Mouse (Mus musculus) heart, adult 2 months (tissue): ENCODE measurements around the gene Traf3ip1. TPM values are rescaled to one million over a fixed set of nuclear protein-coding genes. Genes with fewer than 3 reads are reported as not detected.
A peak's percentile ranks its signal among the peaks of the same experiment; 100 is the strongest.

Source experiments
- DNase-seq, 2 experiments: peaks; one replicate each; pipeline ENCODE4 v3.0.0; 2021
- H3K27ac ChIP-seq: fragments of 200-600 bp; 2 replicates; pipeline ENCODE4 v1.8.1; 2022
- H3K27me3 ChIP-seq: fragments of 200-500 bp; 2 replicates; pipeline ENCODE4 v1.6.1; 2012; ENCODE audit warnings: mild to moderate bottlenecking, low read length, inconsistent platforms, mixed read lengths; ENCODE audit not compliant: control insufficient read depth, insufficient read depth
- H3K36me3 ChIP-seq: fragments of 200-500 bp; 2 replicates; pipeline ENCODE4 v1.6.1; 2012; ENCODE audit warnings: low read length, inconsistent platforms; ENCODE audit not compliant: control insufficient read depth, insufficient read depth
- H3K4me1 ChIP-seq: fragments of 200-500 bp; 2 replicates; pipeline ENCODE4 v1.6.1; 2011; ENCODE audit warnings: low read length; ENCODE audit not compliant: control insufficient read depth, insufficient read depth
- H3K4me3 ChIP-seq: fragments of 200-600 bp; 2 replicates; pipeline ENCODE4 v1.8.1; 2022
- H3K79me2 ChIP-seq: fragments of 200-500 bp; replicated peaks from 2 replicates; pipeline ENCODE4 v1.6.1; 2012; ENCODE audit warnings: mild to moderate bottlenecking, inconsistent platforms, low read length, moderate library complexity, mixed read lengths; ENCODE audit not compliant: control insufficient read depth, insufficient read depth
- H3K9ac ChIP-seq: fragments of 200-500 bp; 2 replicates; pipeline ENCODE4 v1.6.1; 2012; ENCODE audit warnings: low read depth, mild to moderate bottlenecking, control low read depth, inconsistent platforms, low read length, mixed read lengths
- CTCF ChIP-seq: fragments of 200-600 bp; IDR thresholded peaks from 2 replicates; pipeline ENCODE4 v1.8.1; 2022; ENCODE audit warnings: antibody characterized with exemption, mild to moderate bottlenecking, moderate library complexity
- EP300 ChIP-seq: fragments of 200-500 bp; IDR thresholded peaks from 2 replicates; pipeline ENCODE4 v1.6.1; 2011; ENCODE audit warnings: low read depth, low read length, control low read depth; ENCODE audit not compliant: insufficient read depth
- POLR2A ChIP-seq: fragments of 200-500 bp; IDR thresholded peaks from 2 replicates; pipeline ENCODE4 v1.6.1; 2011; ENCODE audit warnings: mild to moderate bottlenecking, low read depth, low read length, control low read depth; ENCODE audit not compliant: insufficient read depth
- WGBS: fragments of 180-500 bp; shearing (Covaris S2); methylation state at CpG from one replicate; pipeline ENCODE4 v1.1.7; 2018; 5-methylcytosine and 5-hydroxymethylcytosine counted together
- intact Hi-C: fragments of 180-260 bp; cut with DNase I; formaldehyde crosslinking; loops from one replicate; pipeline ENCODE4 v1.15.1; 2025
- polyA plus RNA-seq: library from polyadenylated mRNA; depleted of rRNA; stranded (reverse); fragments of >200 nt; gene quantifications from 2 replicates; pipeline ENCODE4 v1.2.3, GENCODE M21; 2012
- total RNA-seq, 2 experiments: library from RNA; stranded (reverse); gene quantifications; 2 replicates each; pipeline ENCODE4 v1.2.3; 2021

Traf3ip1 gene
- total and polyA plus RNA-seq, 3 experiments, result 5.0 to 5.1 (median 5.0) TPM

DNA sequence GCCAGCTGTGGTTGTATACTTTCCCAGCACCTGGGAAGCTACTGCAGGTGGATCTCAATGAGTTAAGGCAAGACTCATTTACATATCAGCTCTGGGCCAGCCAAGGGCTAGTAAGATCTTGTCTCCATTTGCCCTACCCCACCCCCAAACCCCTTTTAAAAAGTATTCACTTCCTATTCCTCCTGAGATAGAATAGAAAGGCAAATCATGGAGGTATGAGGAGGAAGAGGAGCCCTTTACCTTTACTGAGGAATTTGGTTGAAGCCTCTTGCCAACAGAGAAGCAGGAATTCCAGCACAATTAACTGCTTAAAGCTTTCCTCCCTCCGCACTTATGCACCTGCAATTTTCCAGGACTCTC is 44.1 kb downstream of the Traf3ip1 start:
- Histone ChIP-seq H3K4me1 (0 out of 2 replicates have a peak, but pooled peaks cover 1% of the 10 kb centered on the region), H3K27ac (no peak overlapping the region), H3K9ac (no peak overlapping the region), H3K27me3 (no peaks in the 10 kb centered on the region), H3K4me3 (no peak overlapping the region), H3K36me3 (no peaks in the 10 kb centered on the region), H3K79me2 (no peaks in the 10 kb centered on the region)
- intact Hi-C loops, result no loop called here
- WGBS, result 73% methylated on average over 1 of the region's 1 CpGs
- DNase-seq, result no peak
- TF ChIP-seq EP300 (no peak), POLR2A (no peak), CTCF (no peak)

DNA sequence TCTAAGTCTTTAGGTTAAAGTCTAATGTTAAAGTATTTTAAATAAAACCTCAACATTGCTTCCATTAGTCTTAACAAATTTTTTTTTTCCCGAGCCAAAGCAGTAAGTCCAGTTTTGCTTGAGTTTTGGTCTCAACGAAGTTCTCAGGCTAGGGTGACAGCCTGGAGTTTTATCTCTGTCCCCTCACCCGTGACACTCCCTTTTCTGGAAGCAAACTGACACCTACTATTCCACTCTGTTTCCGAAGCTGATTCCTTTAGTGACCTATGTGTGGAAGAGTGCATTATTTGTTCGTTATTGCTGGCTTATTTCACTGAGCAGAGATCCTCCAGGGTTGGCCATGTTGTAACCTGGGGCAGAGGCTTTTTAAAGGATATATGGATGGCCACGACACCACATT is 44.8 kb downstream of the Traf3ip1 start:
- Histone ChIP-seq H3K27ac (no peak overlapping the region), H3K9ac (no peak overlapping the region), H3K4me1 (0 out of 2 replicates have a peak, but pooled peaks cover 1% of the 10 kb centered on the region), H3K36me3 (no peaks in the 10 kb centered on the region), H3K79me2 (no peaks in the 10 kb centered on the region), H3K27me3 (no peaks in the 10 kb centered on the region), H3K4me3 (no peak overlapping the region)
- 30% methylated on average over 6 of the region's 6 CpGs for WGBS
- DNase-seq, result no peak
- TF ChIP-seq POLR2A (no peak), EP300 (no peak), CTCF (no peak)
- intact Hi-C loops, result no loop called here

DNA sequence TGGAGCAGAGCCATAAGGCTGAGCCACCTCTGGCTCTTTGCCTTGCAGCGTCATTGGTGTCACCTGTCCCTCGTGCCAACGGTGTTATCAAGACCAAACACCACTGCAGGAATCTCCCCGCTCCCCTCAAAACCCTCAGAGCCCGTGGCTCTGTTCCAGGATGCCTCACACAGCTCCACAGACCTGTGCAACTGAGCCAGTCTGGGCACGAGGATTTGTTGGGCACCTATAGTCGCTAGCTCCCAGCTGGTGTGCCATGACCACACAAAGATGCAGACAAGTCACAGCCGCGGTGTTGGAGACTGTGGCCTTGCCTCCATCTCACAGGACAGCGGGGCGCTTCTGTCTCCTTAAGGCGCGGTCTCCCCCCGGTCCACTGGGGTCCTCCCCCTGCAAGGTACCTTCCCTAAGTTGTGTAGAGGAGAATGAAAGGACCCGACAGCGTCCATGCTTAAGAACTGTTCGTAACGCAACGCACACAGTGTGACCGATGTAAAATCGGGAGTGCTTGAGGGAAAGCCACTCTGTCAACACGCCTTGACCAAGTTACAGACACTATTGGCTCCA is 45.3 kb downstream of the Traf3ip1 start:
- H3K27me3 ChIP-seq, result no peaks in the 10 kb centered on the region
- no peaks in the 10 kb centered on the region for H3K79me2 ChIP-seq
- intact Hi-C loops, result no loop called here
- peak overlapping the region; percentile 84 for H3K4me3 ChIP-seq
- WGBS, result 2% methylated on average over 22 of the region's 22 CpGs
- peak overlapping the region; percentile 79 for H3K27ac ChIP-seq
- H3K4me1 ChIP-seq, result 0 out of 2 replicates have a peak, but pooled peaks cover 1% of the 10 kb centered on the region
- H3K36me3 ChIP-seq, result no peaks in the 10 kb centered on the region
- TF ChIP-seq EP300 (no peak), POLR2A (no peak), CTCF (no peak)
- H3K9ac ChIP-seq, result peak overlapping the region; percentile 65
- peak; percentile 29 to 47 for DNase-seq

DNA sequence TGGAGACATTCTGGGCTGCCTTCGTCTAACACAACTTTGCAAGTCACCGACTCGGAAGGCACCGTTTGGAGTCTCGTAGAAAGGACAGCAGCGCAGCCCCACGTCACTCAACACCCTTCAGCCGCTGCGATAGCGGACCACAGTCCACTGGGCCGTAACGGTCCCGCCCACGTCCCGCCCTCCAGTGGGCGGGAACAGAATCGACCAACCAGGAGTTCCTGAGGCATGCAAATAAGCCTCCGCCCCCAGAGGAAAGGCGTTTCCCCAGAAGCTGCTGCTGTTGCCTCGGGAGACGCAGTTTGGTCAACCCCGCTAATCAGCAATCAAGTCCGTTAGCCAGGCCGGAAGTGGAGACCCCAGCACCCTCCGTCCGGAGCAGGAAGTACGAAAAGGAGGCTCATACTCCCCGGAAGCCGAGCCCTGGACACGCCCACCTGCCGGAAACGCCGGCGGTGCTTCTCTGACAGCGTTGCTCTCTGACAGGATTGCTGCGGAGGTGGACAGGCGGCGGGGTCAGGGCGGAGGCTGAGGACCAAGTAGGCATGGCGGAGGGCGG is 45.9 kb downstream of the Traf3ip1 start, which contains the start of gene Asb1:
Gene Asb1, plus strand, starts transcription at position 274 of the 556 bp plus-strand sequence.
- Histone ChIP-seq H3K79me2 (no peaks in the 10 kb centered on the region), H3K27ac (peak within 1 kb of the TSS; percentile 79), H3K36me3 (no peaks in the 10 kb centered on the region), H3K4me3 (peak within 1 kb of the TSS; percentile 84), H3K4me1 (0 out of 2 replicates have a peak, but pooled peaks cover 1% of the 10 kb centered on the region), H3K27me3 (no peaks in the 10 kb centered on the region), H3K9ac (peak within 1 kb of the TSS; percentile 78)
- DNase-seq, result peak; percentile 95 to 97
- intact Hi-C loops, result no loop called here
- under 1% methylated on average over 41 of the region's 41 CpGs for WGBS
- TF ChIP-seq CTCF (peak; percentile 55), POLR2A (peak; percentile 87), EP300 (peak; percentile 81)

DNA sequence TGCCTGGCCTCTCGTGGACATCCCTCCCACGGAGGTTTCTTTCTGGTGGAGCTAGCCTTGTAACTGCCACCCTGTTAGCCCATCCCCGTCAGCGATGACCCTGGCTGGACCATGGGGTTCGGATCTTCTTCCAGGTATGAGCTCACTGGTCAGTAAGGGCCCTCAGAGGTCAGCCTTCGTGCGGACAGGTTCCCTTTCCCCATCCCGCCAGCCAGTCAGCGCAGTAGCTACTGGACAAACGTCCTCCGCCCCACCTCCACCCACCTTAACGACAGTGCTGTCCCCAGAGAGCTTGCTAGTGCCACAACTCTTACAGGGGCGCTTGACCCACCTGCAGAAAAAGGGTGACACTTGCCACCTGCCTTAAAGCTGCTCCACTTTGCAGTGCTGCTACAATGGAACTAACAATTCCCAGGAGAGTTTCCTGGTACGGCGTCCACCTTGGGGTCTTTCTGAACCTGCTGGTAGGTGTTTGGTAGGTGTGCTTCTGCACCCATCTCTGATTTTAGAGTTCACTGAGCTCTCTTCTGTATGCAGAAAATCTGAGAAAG is 46.7 kb downstream of the Traf3ip1 start:
- Histone ChIP-seq H3K79me2 (no peaks in the 10 kb centered on the region), H3K4me3 (peak overlapping the region; percentile 84), H3K9ac (peak overlapping the region; percentile 78), H3K4me1 (0 out of 2 replicates have a peak, but pooled peaks cover 1% of the 10 kb centered on the region), H3K36me3 (no peaks in the 10 kb centered on the region), H3K27ac (peak overlapping the region; percentile 79), H3K27me3 (no peaks in the 10 kb centered on the region)
- no peak for TF ChIP-seq EP300
- TF ChIP-seq CTCF, result no peak
- no peak for TF ChIP-seq POLR2A
- WGBS, result 21% methylated on average over 15 of the region's 15 CpGs
- intact Hi-C loops, result no loop called here
- peak in 1 of 2 experiments; percentile 28 for DNase-seq

DNA sequence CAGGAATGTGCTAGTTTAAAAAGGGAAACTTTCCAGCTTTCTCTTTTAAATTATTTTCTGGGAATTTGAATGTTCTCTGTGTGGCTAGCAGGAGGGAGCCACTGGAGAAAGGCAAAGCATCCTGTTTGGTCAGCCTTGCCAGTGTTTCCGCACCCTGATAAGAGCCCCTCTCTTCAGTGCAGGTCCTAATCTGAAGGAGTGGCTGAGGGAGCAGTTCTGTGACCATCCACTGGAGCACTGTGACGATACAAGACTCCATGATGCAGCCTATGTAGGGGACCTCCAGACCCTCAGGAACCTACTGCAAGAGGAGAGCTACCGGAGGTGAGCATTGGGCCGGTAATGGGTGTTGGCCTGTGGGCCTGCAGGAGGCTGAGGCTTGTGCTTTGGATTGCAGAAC is 49.5 kb downstream of the Traf3ip1 start:
- Histone ChIP-seq H3K27ac (no peak overlapping the region), H3K4me3 (no peak overlapping the region), H3K79me2 (no peaks in the 10 kb centered on the region), H3K27me3 (no peaks in the 10 kb centered on the region), H3K9ac (no peak overlapping the region), H3K36me3 (no peaks in the 10 kb centered on the region), H3K4me1 (0 out of 2 replicates have a peak, but pooled peaks cover 1% of the 10 kb centered on the region)
- 70% methylated on average over 4 of the region's 4 CpGs for WGBS
- intact Hi-C loops, result no loop called here
- no peak for TF ChIP-seq POLR2A
- no peak for TF ChIP-seq EP300
- no peak for TF ChIP-seq CTCF
- no peak for DNase-seq
